Mouse (Mus musculus) 3134 (cell line): ENCODE measurements at regions not wholly inside any gene's neighbourhood (a gene's known extent, or its start where the extent isn't known, plus 50 kb on each side); places are given as distances from the start of the nearest gene placed in this dataset.

Experiments
- DNase-seq: peaks from one replicate; pipeline ENCODE4 v3.0.0-alpha.2; 2011; ENCODE audit warnings: low spot score; ENCODE audit not compliant: insufficient read length; ENCODE audit errors: extremely low read depth

DNA sequence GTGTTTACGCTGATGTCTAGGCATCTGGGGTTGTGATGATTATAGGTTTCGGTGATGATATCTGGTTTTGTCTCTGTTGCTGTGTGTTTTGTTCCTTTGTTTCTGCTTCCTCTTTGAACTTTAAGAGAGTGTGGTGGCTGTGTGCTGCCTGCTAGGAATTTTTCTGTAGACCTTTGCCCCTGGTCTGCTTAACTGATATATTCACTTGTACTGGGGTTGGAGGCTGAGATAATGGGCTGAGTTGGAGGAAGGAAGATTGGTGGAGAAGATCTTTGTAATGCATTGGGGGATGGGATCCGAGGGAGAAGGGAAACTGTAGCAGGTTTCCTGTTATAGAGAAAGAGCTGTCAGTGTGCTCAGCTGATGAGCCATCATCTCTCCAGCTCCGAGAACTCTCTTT lies 55.8 kb downstream of the Mid1ip1 start:
- no peak for DNase-seq

DNA sequence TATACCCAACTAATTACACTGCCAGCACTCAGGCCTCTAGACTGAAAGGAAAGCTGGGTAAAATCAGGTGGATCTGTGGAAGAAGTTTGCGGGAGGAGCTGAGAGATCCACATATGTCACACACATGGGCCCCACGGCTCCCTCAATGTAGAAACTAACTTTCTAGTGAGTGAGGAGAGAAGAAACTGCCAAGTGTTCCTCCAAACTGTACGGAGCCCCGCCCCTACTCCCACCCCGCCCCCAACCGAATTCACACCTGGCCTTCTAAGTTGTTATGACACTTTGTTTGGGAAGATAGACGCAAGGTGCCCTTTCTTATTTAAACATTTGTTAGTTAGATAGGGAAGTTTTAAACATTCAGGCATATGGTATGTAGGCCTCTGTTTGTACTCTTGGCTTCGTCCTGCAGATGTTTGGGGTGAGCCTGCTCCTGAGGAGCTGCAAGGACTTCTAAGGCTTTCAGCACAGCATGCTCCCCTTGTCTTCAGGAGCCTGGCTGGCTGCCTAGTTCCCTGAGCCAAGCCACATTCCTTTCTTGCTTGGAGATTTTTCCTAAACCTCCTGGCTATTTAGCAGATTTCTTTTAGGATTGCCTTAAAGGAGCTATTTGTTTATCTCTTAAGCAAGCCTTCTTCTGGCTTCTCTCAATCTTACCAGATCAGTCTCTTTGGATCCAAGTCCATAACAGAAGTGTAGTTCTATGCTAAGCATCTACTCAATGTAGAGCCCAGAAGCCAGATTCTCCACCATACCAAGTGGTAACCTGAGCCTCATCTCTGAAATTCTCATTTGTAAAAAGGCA lies 61.1 kb downstream of the Mid1ip1 start:
- DNase-seq = peak; percentile 26

DNA sequence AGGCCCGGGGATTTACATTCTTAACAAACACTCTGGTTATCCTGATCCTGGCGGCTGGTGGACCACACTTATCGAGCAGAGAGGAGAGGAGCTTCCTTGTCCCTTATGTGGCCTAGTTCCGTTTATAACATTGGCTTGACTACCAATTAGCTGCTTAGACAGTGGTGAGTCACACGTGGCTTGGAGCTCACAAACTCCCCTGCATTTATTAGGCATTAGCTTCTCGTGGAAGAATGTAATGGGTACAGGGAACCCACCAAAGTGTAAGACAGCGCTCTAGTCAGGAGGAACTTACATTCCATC lies 61.7 kb downstream of the Mid1ip1 start:
- DNase-seq = peak; percentile 28

DNA sequence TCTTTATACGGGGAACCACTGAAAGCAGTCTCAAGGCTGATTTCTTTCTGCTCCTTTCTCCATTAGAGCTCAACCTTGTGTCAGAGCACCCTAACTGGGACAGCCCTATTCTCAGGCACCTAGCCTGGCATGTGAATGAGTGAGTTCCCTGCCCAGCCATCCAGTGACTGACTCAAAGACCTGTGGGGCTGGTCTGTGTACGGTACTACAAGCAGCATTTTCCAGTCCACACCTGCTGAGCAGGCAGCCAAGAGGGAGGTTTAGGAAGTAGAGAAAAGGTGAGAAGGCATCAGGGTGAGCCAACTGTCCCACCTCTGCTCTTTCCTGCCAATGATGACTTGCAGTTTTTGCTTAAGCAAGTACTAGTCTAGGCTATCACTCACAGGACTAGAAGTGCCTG lies 63.2 kb downstream of the Mid1ip1 start:
- DNase-seq = no peak

DNA sequence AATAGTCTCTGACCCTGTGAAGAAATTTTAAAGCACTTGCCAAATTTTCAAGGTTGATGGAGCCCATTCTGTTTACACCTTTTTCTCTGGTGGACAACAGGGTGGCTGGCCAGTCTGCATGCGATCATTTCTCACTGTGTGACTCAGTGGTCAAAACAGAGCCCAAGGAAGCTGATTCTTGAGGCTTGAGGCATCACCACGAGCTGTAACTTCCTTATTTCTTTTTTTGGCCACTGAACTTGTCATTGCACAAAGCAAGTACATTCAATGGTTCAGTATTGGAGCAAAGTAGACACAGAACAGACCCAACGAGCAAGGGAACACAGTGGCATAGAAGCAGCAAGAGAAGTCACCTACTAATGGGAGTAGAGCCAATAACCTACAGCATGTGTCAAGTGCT lies 71.5 kb downstream of the Mid1ip1 start:
- DNase-seq = no peak

DNA sequence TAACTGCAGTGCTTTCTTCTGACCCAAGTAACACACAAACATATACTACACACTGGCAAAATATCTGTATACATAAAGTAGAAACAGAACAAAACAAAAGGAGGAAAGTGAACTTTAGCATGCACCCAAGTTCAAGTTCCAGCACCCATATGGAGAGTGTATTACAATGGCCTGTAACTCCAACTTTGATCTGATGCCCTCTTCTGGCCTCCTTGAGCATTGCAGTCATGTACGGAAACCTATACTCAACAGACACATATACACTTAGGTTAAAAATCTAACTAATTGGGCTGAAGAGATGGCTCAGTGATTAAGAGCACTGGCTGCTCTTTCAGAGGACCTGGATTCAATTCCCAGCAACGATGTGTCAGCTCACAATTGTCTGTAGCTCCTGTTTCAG lies 72.2 kb downstream of the Mid1ip1 start:
- no peak for DNase-seq

DNA sequence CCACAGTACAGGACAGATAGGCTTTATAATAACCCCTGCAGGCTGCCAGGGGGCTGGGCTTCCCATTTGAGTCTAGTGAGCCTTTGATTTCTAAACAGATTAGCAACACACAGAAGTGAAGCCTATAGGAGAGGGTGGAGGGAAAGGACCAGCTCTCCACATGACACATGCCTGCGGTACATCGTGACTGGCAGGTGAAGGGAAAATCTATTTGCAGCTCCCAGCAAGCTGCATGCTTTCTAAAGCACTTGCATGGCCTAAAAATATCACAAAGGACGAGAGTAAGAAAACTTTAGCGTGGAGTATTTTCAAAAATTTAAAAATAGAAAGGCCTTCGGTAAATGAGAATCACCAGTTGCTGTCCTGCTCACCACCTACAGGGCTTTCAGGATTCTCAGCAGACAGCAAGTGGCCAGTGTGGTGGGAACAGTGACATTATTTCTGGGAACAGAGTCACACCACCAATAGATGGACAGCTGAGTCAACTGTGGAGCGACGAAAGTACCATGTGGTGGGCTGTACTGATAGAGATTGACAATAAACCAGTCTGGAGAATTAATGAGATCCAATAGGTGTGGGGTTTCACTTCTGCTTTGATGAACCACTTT lies 105.6 kb downstream of the Mid1ip1 start:
- DNase-seq = no peak

DNA sequence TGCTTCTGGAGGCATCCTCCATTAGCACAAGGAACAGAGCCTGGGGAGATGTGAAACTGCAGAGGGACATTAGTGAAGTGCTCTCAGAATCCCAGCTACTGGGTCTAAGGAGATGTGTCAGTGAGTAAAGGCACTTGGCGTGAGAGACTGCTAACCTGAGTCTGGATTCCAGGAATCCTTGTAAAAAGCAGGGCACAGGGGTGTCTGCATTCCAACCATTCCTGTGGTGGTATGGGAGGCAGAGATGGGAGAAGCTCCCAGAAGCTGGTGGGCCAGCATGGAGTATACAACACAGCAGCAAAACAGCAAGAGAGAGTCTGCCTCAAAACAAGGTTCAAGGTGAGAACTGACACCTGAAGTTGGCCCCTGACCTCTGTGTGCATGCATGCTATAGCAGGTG lies 118.9 kb downstream of the Mid1ip1 start:
- DNase-seq = peak; percentile 3

DNA sequence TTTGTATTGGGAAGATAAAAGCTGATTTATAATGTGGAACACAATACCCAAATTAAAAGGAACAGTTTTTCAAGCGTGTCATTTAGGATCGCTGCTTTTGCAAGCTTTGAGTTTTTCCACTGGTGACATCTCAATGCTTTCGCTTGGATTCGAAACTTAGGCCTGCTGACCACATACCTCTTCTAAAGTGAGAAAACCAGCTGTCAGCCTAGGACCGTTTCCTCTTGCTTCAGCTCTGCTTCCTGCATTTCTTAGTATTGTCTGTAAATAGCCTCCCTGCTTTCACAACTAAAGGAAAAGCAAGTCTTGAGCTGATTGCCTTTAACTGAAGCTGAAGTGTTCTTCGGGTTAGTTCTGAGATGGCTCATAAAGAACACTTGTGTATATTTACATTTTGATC lies 142.3 kb downstream of the Mid1ip1 start:
- DNase-seq = no peak

DNA sequence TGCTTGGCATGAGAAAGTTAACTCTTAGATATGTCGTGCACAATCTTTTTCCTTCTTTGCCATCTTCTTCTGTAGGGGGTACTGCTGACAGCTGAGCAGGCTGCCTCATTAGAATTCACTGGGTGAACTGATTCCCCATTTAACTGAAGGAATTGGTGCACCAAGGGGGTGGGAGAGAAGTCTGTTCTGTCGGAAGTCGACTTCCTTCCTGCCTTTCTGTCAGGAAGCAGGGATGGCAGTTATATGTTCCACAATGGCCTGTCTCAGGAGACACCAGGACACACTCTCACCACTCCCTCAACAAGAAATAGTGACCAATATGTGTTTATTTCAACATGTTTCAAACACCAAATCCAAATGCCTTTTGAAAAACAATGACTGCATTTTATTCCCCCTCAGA lies 142.9 kb downstream of the Mid1ip1 start:
- DNase-seq = no peak

DNA sequence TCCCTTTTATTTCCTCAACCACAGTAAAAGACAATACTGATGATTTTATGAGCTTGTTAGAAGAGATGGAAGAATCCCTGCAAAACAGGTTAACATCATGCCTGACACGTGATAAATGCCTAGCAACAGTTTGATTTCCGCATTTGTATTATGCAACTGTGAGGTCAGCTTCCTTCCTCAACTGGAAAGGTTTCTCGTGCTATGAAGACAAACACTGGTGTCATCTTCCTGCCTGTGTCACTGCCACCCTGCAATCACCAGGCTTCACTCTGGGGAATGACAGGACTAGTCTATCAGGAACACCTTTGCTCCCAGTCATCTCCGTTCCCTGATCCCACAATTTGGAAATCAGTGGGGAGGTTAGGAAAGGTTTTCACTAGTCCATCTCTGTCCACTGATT lies 156.8 kb downstream of the Mid1ip1 start:
- DNase-seq = no peak

DNA sequence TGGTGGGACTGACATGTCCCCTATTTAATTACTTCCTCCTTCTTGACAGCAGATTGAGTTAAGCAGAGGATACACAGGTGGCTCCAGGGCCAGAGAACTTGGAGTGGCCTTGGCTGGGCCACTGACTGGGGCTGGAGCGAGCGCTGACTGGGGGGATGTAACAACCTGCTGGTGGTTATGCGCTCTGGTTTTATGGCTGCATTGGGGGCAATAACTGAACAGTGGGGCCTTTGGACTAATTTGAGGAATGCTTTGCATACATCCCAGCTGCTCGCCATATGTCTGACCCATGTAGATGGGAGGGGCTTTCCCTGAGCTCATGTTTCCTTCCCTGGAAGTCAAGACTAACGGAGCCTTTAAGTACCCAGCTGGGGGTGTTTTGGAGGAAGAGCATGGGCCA lies 163.0 kb downstream of the Mid1ip1 start:
- DNase-seq = no peak

DNA sequence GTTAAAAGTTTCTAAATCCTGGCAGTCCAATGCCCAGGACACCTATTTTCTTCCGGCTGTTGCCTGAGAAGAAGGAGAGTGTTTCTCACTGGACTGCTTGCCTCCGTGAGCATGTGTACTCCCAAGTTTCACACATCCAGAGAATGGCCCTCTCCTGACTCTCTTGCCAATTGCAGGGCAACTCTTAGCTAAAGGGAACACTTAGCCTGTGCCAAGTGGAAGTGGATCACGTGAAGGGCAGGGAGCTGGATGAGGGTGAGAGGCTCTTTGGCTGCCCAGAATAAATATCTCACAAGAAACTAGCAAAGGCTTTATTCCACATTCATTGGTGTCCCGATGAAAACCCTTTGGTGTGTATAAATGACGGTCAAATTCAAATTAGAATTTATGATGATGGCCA lies 164.1 kb downstream of the Mid1ip1 start:
- no peak for DNase-seq

DNA sequence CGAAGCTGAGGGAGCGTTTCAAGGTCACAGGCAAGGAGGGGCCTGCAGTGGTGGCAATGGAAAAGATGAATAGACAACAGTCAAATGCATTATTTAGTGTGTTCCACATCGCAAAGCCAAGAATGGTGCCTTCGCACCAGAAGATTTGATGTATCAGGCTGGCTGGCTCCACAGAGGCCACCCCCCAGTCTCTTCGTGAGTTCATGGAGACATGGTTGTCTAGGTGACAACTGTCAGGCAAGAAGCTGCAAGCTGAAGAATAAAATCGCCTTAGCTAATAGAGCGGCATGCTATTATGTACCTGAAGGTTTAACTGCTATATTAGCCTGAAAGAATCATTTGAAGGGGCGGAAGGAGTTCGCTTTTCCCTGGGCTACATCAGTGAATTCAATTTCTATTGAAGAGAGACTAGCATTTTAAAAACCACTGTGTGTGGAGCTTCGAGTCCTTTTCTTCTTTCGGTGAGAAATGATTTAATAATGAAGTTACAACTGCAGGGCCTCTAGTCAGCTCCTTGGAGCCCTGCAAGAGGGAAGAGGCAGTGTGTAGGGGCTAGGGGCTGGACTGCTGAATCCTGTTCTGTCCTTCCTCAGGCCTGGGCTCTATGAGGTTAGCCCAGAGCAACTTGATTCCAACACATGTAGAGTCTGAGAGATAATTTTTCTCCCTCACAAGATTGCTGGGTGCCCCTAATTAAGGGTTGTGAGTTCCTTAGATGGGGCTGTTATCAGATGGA lies 169.1 kb downstream of the Mid1ip1 start:
- no peak for DNase-seq

DNA sequence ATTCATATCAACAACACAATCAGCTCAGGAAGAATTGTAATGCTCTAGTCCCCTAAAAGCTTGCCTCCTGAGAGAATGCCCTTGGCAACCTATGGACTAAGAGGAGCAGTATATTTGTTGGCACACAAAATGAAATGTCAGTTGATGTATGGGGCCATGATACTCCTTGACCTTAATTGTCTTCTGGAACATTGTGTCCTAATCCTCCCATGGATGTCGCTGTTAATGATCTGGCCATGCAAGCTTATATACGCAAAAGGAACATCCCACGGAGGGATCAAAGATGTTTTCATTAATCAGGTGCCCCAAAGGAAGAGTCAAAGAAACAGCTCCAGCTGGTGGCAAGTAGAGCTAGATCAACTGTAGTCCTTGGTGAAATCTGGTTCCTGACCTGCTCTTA lies 178.0 kb downstream of the Mid1ip1 start:
- no peak for DNase-seq

DNA sequence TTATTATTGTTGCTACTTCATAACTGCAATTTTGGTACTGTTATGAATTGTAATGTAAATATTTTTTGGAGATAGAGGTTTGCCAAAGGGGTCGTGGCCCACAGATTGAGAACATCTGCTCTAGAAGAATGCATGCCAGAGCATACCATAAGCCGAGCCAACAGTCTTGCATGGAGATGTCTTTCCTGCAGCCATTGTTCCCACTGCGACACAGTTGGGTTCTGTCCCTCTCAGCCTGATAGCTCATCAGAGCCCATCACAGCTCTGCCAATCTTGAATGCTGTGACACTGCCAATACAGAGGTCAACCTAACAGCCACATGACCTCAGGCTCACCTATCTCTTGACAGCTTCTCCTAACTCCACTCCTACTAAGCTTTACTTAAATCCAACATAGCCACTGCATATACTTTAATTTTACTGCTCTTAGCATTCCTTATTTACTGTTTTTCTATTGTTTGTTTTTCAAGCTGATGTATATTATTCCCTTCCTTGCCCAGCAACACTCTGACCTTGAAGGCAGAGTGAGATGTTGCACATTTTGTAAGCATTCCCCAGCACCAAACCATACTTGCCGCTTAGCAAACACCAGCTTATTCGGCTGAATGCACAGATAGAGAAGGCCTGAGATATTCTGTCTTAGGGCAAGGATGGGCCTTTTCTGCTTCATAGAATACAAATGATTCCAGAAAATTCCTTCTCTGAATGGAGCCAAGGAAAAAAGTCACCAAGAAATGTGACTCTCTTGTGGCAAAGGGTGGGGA lies 181.6 kb downstream of the Mid1ip1 start:
- DNase-seq = no peak

DNA sequence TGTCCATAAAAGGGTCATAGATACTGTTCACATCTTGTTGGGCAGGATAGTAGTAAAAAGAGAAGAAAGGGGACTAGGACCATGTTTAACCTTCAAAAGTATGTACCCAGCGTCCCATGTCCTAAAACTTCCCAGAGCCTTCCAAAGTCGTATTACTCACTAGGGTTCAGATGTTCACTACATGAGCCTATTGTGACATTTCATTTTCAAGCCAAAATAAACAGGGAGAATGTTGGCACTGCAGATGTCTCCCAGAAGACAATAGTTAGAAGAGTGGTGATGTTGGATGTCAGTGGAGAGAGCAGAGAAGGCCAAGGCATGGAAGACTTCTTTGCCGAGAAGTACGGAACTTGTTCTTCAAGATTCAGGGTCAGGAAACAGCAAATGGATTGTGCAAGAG lies 187.9 kb downstream of the Mid1ip1 start:
- DNase-seq = no peak

DNA sequence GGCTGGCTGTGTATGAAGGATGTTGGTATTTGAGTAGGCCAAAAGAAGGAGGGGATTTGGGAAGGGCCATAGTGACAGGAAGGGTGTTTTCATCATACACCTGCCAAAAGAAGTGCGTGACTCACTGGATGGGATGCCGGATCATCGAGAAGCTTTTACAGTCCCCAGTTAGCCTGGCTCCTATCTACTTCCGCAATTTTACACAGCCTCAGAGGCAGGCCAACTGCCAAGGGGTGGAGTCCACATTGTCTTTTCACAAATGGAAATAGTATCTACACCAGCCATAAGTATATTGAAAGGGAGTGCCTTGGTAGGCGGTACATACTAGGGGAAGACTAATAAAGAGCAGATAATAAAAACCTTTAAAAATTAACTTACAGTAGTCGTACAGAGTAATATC lies 189.3 kb downstream of the Mid1ip1 start:
- DNase-seq = no peak

DNA sequence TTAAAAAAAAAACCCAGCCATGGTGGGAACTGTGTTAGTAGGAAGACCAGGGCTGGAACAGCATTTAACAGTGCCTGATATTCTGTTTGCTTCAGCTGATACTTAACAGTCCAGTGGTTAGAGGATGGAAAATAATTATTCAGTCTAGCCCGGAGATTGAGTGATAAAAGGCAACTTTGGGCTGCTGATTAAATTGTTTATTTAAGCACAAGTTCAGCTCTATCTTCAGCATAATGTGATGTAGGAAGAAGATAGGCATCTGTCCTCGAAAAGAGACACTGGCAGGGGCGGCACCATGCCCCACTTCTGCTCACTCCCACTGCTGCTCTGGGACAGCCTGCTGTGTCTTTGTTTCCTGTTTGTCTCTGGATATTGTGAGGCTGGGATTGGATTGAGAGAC lies 190.1 kb downstream of the Mid1ip1 start:
- DNase-seq = no peak

DNA sequence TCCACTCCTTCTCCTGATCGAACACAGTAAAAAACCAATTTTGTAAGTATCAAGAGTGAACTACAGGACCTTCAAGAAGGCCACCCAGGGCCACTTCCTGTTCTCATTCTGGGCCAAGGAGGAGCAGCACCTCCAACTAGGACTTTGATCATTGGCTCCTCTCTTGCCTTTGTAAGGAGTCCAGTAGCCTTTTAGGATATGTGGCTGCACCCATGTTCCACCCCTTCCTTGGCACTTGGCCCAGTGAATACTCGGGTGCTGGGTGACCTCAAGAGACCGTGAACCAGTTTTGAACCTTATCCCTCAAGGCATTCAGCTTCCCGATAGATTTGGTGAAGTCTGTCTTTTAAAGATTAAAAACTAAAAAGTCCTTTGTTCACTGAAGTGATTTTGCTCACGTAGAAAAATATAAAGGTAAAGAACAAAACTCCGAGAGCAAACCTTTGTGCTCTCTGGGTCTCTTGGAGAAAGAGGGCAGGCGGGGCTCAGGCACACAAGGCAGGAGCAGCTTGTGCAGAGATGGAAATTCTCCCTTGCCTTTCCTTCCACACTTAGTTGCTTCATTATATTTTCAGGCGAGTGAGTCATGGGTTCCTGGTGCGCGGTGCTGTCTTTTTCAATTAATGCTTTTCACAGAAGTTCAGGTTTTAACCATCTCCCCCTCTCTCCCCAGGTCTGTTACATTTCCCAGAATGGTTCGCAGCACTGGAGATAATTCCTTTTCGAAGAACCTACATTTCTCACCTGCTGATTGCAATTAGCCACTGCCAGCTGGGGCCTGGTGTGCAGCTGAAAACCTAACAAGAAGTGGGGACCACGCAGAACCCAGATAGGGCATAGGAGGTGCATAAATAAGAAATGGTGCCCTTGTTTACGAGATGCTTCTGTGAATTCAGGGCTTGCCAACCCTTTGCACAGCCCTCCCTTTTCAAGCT lies 196.6 kb downstream of the Mid1ip1 start:
- no peak for DNase-seq
